Mouse (Mus musculus): ENCODE results near the gene Kif6.

GRCm38 (mm10) chr17:49824142-49824840 is 209.4 kb downstream of the Kif6 start:
- no peak for TF ChIP-seq POLR2A (IDR thresholded peaks at IDR 0.05; ENCODE audit: low read depth, low read length)
- TF ChIP-seq CTCF (IDR thresholded peaks at IDR 0.05; ENCODE audit: extremely low read depth, insufficient read length, insufficient replicate concordance, low read depth, low read length), result no peak
